Mouse (Mus musculus): Measurements from ENCODE around the gene Coro7.

DNA sequence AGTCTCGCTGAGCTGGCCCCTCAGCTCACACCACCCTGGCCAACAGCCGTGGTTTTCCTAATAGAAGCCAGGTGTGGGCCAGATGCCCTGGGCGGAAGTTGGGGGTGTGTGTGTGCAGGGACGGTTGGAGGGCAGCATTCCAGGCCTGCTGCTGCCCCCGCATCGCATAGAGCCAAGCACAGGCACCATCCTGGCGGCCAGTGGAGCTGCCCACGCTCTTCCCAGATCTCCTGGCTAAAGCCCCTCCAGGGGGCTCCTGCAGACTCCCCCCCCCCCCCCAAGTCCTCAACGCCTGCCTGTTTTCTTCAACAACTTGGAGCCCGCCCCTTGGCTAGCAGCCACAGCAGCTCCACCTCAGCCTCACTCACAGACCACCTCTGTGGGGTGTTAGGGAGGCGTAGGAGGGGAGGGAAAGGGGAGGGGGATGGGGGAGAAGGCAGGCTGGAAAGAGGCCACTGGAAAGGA lies 20.8 kb downstream of the Coro7 start:
- no peak for TF ChIP-seq CTCF (IDR thresholded peaks at IDR 0.05)
- no peak for TF ChIP-seq EP300 (IDR thresholded peaks at IDR 0.05)
